Mouse (Mus musculus): ENCODE measurements around the gene 2210016L21Rik.

DNA sequence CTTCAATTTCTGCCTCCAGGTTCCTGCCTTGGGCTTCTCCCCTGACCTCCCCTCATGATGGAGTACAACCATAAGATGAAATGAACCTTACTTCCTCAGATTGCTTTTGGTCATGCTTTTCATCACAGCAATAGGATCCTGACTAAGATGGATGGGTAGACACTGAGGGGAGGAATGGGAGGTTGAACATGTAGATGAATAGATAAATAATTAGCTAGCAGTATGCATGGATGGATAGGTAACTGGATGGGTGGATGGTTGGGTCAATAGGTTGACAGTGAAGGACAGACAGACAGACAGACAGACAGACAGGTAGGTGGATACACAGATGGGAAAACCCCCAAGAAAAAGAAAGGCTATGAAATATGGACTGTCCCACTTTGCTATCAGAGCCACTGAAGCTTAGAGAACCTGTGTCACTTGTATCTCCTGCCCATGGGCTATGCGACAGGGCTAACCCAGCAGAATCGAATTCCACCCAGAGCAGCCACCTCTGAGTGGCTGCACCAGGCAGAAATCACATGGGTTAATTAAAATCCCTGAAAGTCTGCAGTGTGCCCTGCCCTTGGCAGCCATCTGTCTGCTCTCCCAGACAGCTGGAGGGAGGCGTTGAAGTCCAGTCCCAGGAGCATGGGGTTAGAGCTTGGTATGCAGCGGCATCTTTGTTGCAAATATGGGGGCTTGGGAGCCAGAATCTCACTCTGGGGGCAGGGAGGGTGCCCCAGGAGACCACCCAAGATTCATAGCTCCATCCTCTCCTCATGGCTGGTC is 19.8 kb downstream of the 2210016L21Rik start:
- TF ChIP-seq CTCF (IDR thresholded peaks at IDR 0.05; ENCODE audit: borderline replicate concordance, insufficient read depth, low read depth, low read length) (no peak), POLR2A (IDR thresholded peaks at IDR 0.05; ENCODE audit: borderline replicate concordance, insufficient read depth, low read length) (no peak)

Data from cerebellum, adult 2 months (tissue).